Mouse (Mus musculus): Measurements from ENCODE around the gene Sarm1.
A peak's percentile ranks its signal among the peaks of the same experiment; 100 is the strongest.

Gene Sarm1

GRCm38 (mm10) chr11:78512025-78512957 lies 14.7 kb upstream of the Sarm1 start, which contains the start of the genes Tmem199 and Poldip2:
TSS of gene Tmem199 (minus strand) at chr11:78512172.
TSS of gene Poldip2 (plus strand) at chr11:78512193.
- peak; percentile 76 for DNase-seq (ENCODE audit: low spot score)

- no peak for DNase-seq (ENCODE audit: low spot score)
Observed at GRCm38 (mm10) chr11:78509148-78509547, 11.6 kb upstream of the Sarm1 start.

- DNase-seq (ENCODE audit: low spot score), result no peak
Observed at GRCm38 (mm10) chr11:78505430-78505829, 7.9 kb upstream of the Sarm1 start.

GRCm38 (mm10) chr11:78502909-78503650 lies 5.5 kb upstream of the Sarm1 start, which contains the start of gene Sebox:
TSS of gene Sebox (plus strand) at chr11:78503447.
- no peak for DNase-seq (ENCODE audit: low spot score)

- no peak for DNase-seq (ENCODE audit: low spot score)
Observed at GRCm38 (mm10) chr11:78501529-78501928, 4.0 kb upstream of the Sarm1 start.

- DNase-seq (ENCODE audit: low spot score), result no peak
Observed at GRCm38 (mm10) chr11:78500623-78501202, 3.2 kb upstream of the Sarm1 start.

- no peak for DNase-seq (ENCODE audit: low spot score)
Observed at GRCm38 (mm10) chr11:78499543-78499942, 2.0 kb upstream of the Sarm1 start.

GRCm38 (mm10) chr11:78499004-78499403 lies 1.4 kb upstream of the Sarm1 start, which contains the start of gene Vtn:
TSS of gene Vtn (plus strand) at chr11:78499091.
- DNase-seq (ENCODE audit: low spot score), result no peak

GRCm38 (mm10) chr11:78497071-78497541 lies 448 bp downstream of the Sarm1 start:
- no peak for DNase-seq (ENCODE audit: low spot score)

GRCm38 (mm10) chr11:78495904-78496303 lies 1.6 kb downstream of the Sarm1 start:
- DNase-seq (ENCODE audit: low spot score), result no peak

GRCm38 (mm10) chr11:78490781-78491241 lies 6.7 kb downstream of the Sarm1 start:
- DNase-seq (ENCODE audit: low spot score), result no peak

GRCm38 (mm10) chr11:78488168-78488567 lies 9.4 kb downstream of the Sarm1 start:
- peak; percentile 22 for DNase-seq (ENCODE audit: low spot score)

GRCm38 (mm10) chr11:78483639-78484038 lies 13.9 kb downstream of the Sarm1 start:
- DNase-seq (ENCODE audit: low spot score), result no peak

GRCm38 (mm10) chr11:78475289-78475688 lies 22.3 kb downstream of the Sarm1 start:
- no peak for DNase-seq (ENCODE audit: low spot score)

- DNase-seq (ENCODE audit: low spot score), result no peak
Observed at GRCm38 (mm10) chr11:78471326-78472103, 26.0 kb downstream of the Sarm1 start.

- no peak for DNase-seq (ENCODE audit: low spot score)
Observed at GRCm38 (mm10) chr11:78467932-78468331, 29.6 kb downstream of the Sarm1 start.

GRCm38 (mm10) chr11:78467515-78467914 lies 30.0 kb downstream of the Sarm1 start:
- no peak for DNase-seq (ENCODE audit: low spot score)

- DNase-seq (ENCODE audit: low spot score), result no peak
Observed at GRCm38 (mm10) chr11:78466242-78466912, 31.2 kb downstream of the Sarm1 start.

GRCm38 (mm10) chr11:78465568-78466180 lies 31.9 kb downstream of the Sarm1 start, which contains the start of gene Slc46a1:
TSS of gene Slc46a1 (plus strand) at chr11:78465697.
- DNase-seq (ENCODE audit: low spot score), result peak; percentile 33

- DNase-seq (ENCODE audit: low spot score), result no peak
Observed at GRCm38 (mm10) chr11:78465116-78465515, 32.4 kb downstream of the Sarm1 start.

Data from spleen, adult 12 weeks (tissue).